Mouse (Mus musculus): ENCODE results near the gene Poll. TPM values are rescaled to one million over a fixed set of nuclear protein-coding genes. Genes with fewer than 3 reads are reported as not detected.

Gene Poll
- polyA plus RNA-seq, 1 experiment: 12.7 TPM

DNA sequence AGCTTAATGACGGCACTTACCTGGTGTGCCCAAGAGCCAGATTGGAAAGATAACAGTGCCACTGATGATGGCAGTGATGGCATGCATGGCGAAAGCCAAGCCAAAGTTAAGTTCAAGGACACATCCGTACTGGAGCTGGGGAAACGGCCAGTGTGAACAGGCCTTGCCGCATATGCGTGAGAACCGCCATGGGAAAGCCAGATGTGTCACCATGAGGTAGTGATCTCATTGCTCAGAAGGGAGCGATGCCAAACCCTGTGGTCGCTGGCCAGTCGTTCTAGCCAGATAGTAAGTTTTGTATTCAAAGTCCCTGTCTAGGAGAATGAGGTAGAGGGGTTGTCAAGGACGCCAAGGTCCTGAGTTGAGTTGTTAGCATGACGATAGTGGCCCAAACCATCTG is 44.1 kb downstream of the Poll start:
- Histone ChIP-seq H3K36me3 (ENCODE audit: control insufficient read depth, insufficient read depth) (no peaks in the 10 kb centered on the region), H3K27me3 (ENCODE audit: control insufficient read depth, insufficient read depth, insufficient read length) (no peaks in the 10 kb centered on the region), H3K4me3 (ENCODE audit: insufficient read depth, poor library complexity, severe bottlenecking) (no peak overlapping the region), H3ac (ENCODE audit: control insufficient read depth, insufficient read length, low read depth) (no peak overlapping the region), H3K79me3 (ENCODE audit: low read depth) (no peaks in the 10 kb centered on the region), H3K79me2 (ENCODE audit: control insufficient read depth, insufficient read depth) (no peaks in the 10 kb centered on the region)
- TF ChIP-seq MYOD1 (IDR thresholded peaks at IDR 0.05; ENCODE audit: control insufficient read depth, insufficient read length, low read depth) (no peak), CTCF (IDR thresholded peaks at IDR 0.05; ENCODE audit: control insufficient read depth, insufficient read depth, insufficient read length) (no peak), USF1 (IDR thresholded peaks at IDR 0.05; ENCODE audit: low read depth) (no peak), MAX (IDR thresholded peaks at IDR 0.05) (no peak), FOSL1 (IDR thresholded peaks at IDR 0.05; ENCODE audit: insufficient read depth, low read length, poor library complexity, severe bottlenecking) (no peak), MYOG (IDR thresholded peaks at IDR 0.05; ENCODE audit: control insufficient read depth, extremely low read depth, insufficient read length) (no peak), CEBPB (IDR thresholded peaks at IDR 0.05; ENCODE audit: low read depth) (no peak)

DNA sequence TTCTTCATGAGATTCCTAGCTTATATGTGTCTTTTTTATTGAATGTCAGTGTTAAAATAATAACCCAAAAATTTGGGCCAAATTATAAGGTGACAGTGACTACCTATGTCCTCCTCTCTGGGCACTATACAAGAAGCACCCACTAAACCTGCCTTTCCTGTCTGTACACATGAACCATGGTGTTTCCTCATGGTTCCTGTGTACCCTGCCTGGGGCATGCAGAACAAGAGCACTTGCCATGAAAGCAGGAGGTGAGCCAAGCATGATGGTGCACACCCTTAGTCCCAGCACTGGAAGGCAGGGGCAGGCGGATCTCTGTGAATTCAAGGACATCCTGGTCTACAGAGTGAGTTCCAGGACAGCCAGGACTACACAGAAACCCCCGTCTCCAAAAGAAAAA is 45.0 kb downstream of the Poll start:
- Histone ChIP-seq H3K27me3 (ENCODE audit: control insufficient read depth, insufficient read depth, insufficient read length) (no peaks in the 10 kb centered on the region), H3K79me3 (ENCODE audit: low read depth) (no peaks in the 10 kb centered on the region), H3ac (ENCODE audit: control insufficient read depth, insufficient read length, low read depth) (no peak overlapping the region), H3K36me3 (ENCODE audit: control insufficient read depth, insufficient read depth) (no peaks in the 10 kb centered on the region), H3K4me3 (ENCODE audit: insufficient read depth, poor library complexity, severe bottlenecking) (no peak overlapping the region), H3K79me2 (ENCODE audit: control insufficient read depth, insufficient read depth) (no peaks in the 10 kb centered on the region)
- TF ChIP-seq MAX (IDR thresholded peaks at IDR 0.05) (no peak), FOSL1 (IDR thresholded peaks at IDR 0.05; ENCODE audit: insufficient read depth, low read length, poor library complexity, severe bottlenecking) (no peak), MYOD1 (IDR thresholded peaks at IDR 0.05; ENCODE audit: control insufficient read depth, insufficient read length, low read depth) (no peak), MYOG (IDR thresholded peaks at IDR 0.05; ENCODE audit: control insufficient read depth, extremely low read depth, insufficient read length) (no peak), CEBPB (IDR thresholded peaks at IDR 0.05; ENCODE audit: low read depth) (no peak), USF1 (IDR thresholded peaks at IDR 0.05; ENCODE audit: low read depth) (no peak), CTCF (IDR thresholded peaks at IDR 0.05; ENCODE audit: control insufficient read depth, insufficient read depth, insufficient read length) (no peak)

DNA sequence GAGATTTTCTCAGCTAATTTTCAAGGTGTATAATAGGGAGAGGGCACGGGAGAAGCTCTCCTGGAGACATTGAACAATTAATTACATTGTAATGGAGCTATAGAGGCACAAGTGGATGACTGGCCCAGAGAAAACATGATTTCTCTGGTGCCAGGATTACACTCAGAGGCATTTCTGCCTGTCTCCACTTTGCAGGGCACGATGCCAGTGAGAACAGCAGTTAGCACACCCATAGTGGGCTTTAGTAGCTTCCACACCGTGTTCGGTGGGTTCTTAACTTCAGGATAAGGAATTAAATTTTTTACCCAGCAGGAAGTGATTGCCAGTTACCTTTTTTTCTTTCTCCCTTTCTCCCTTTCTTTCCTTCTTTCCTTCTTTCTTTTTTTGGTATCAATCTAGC is 48.9 kb downstream of the Poll start:
- Histone ChIP-seq H3K36me3 (ENCODE audit: control insufficient read depth, insufficient read depth) (no peaks in the 10 kb centered on the region), H3K79me3 (ENCODE audit: low read depth) (no peaks in the 10 kb centered on the region), H3ac (ENCODE audit: control insufficient read depth, insufficient read length, low read depth) (no peak overlapping the region), H3K4me3 (ENCODE audit: insufficient read depth, poor library complexity, severe bottlenecking) (no peak overlapping the region), H3K27me3 (ENCODE audit: control insufficient read depth, insufficient read depth, insufficient read length) (no peaks in the 10 kb centered on the region), H3K79me2 (ENCODE audit: control insufficient read depth, insufficient read depth) (no peaks in the 10 kb centered on the region)
- TF ChIP-seq CTCF (IDR thresholded peaks at IDR 0.05; ENCODE audit: control insufficient read depth, insufficient read depth, insufficient read length) (no peak), FOSL1 (IDR thresholded peaks at IDR 0.05; ENCODE audit: insufficient read depth, low read length, poor library complexity, severe bottlenecking) (no peak), USF1 (IDR thresholded peaks at IDR 0.05; ENCODE audit: low read depth) (no peak), MAX (IDR thresholded peaks at IDR 0.05) (no peak), MYOG (IDR thresholded peaks at IDR 0.05; ENCODE audit: control insufficient read depth, extremely low read depth, insufficient read length) (no peak), MYOD1 (IDR thresholded peaks at IDR 0.05; ENCODE audit: control insufficient read depth, insufficient read length, low read depth) (no peak), CEBPB (IDR thresholded peaks at IDR 0.05; ENCODE audit: low read depth) (no peak)

- H3K27me3 ChIP-seq (ENCODE audit: control insufficient read depth, insufficient read depth, insufficient read length): no peaks in the 10 kb centered on the region
- H3K79me3 ChIP-seq (ENCODE audit: low read depth): no peaks in the 10 kb centered on the region
- no peak overlapping the region for H3ac ChIP-seq (ENCODE audit: control insufficient read depth, insufficient read length, low read depth)
- H3K36me3 ChIP-seq (ENCODE audit: control insufficient read depth, insufficient read depth): no peaks in the 10 kb centered on the region
- no peaks in the 10 kb centered on the region for H3K79me2 ChIP-seq (ENCODE audit: control insufficient read depth, insufficient read depth)
- TF ChIP-seq USF1 (IDR thresholded peaks at IDR 0.05; ENCODE audit: low read depth): no peak
- no peak for TF ChIP-seq FOSL1 (IDR thresholded peaks at IDR 0.05; ENCODE audit: insufficient read depth, low read length, poor library complexity, severe bottlenecking)
- no peak for TF ChIP-seq CTCF (IDR thresholded peaks at IDR 0.05; ENCODE audit: control insufficient read depth, insufficient read depth, insufficient read length)
- TF ChIP-seq MAX (IDR thresholded peaks at IDR 0.05): no peak
- no peak for TF ChIP-seq CEBPB (IDR thresholded peaks at IDR 0.05; ENCODE audit: low read depth)
- no peak for TF ChIP-seq MYOD1 (IDR thresholded peaks at IDR 0.05; ENCODE audit: control insufficient read depth, insufficient read length, low read depth)
- no peak for TF ChIP-seq MYOG (IDR thresholded peaks at IDR 0.05; ENCODE audit: control insufficient read depth, extremely low read depth, insufficient read length)
- no peak overlapping the region for H3K4me3 ChIP-seq (ENCODE audit: insufficient read depth, poor library complexity, severe bottlenecking)
Measured at GRCm38 (mm10) chr19:45510680-45511079, 49.7 kb downstream of the Poll start.

DNA sequence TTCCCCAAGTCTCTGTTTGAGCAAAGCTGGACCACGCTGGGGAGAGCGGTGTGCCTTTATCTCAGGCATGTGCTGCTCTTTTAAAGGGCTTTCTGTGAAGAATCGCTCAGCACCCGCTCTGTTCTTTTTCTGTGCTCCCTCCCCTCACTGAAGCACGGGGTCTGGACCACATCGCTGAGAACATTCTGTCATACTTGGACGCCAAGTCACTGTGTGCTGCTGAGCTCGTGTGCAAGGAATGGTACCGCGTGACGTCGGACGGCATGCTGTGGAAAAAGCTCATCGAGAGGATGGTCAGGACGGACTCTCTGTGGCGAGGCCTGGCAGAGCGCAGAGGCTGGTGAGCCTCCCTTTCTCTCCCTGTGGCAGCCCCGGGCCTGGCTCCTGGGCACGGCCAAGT is 52.8 kb downstream of the Poll start:
- Histone ChIP-seq H3K79me2 (ENCODE audit: control insufficient read depth, insufficient read depth) (no peaks in the 10 kb centered on the region), H3K79me3 (ENCODE audit: low read depth) (no peaks in the 10 kb centered on the region), H3K36me3 (ENCODE audit: control insufficient read depth, insufficient read depth) (no peaks in the 10 kb centered on the region), H3K27me3 (ENCODE audit: control insufficient read depth, insufficient read depth, insufficient read length) (no peaks in the 10 kb centered on the region), H3K4me3 (ENCODE audit: insufficient read depth, poor library complexity, severe bottlenecking) (no peak overlapping the region), H3ac (ENCODE audit: control insufficient read depth, insufficient read length, low read depth) (no peak overlapping the region)
- no peak for TF ChIP-seq FOSL1 (IDR thresholded peaks at IDR 0.05; ENCODE audit: insufficient read depth, low read length, poor library complexity, severe bottlenecking)

DNA sequence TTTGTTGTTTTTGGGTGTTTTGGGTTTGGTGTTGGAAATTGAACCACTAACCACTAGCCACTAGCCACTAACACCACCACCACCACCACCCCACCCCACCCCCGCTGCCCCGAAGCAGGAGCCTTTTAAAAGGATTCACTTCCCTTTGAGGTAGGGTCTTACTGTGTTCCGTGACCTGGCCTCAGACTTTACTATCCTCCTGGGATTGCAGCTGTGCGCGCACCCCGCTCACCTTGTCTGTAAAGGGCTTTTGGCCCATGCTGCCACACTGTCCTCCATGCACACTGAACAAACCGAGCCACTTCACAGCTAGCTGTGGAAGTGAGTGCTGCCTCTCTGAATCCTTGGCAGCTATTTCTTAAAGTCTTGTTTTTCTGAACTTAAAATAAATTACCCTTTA is 54.9 kb downstream of the Poll start:
- no peaks in the 10 kb centered on the region for H3K27me3 ChIP-seq (ENCODE audit: control insufficient read depth, insufficient read depth, insufficient read length)
- H3K36me3 ChIP-seq (ENCODE audit: control insufficient read depth, insufficient read depth): no peaks in the 10 kb centered on the region
- TF ChIP-seq CEBPB (IDR thresholded peaks at IDR 0.05; ENCODE audit: low read depth) (no peak), CTCF (IDR thresholded peaks at IDR 0.05; ENCODE audit: control insufficient read depth, insufficient read depth, insufficient read length) (no peak), MAX (IDR thresholded peaks at IDR 0.05) (no peak), MYOD1 (IDR thresholded peaks at IDR 0.05; ENCODE audit: control insufficient read depth, insufficient read length, low read depth) (no peak), MYOG (IDR thresholded peaks at IDR 0.05; ENCODE audit: control insufficient read depth, extremely low read depth, insufficient read length) (no peak), FOSL1 (IDR thresholded peaks at IDR 0.05; ENCODE audit: insufficient read depth, low read length, poor library complexity, severe bottlenecking) (no peak), USF1 (IDR thresholded peaks at IDR 0.05; ENCODE audit: low read depth) (no peak)
- H3K79me3 ChIP-seq (ENCODE audit: low read depth): no peaks in the 10 kb centered on the region
- H3K4me3 ChIP-seq (ENCODE audit: insufficient read depth, poor library complexity, severe bottlenecking): no peak overlapping the region
- no peaks in the 10 kb centered on the region for H3K79me2 ChIP-seq (ENCODE audit: control insufficient read depth, insufficient read depth)
- no peak overlapping the region for H3ac ChIP-seq (ENCODE audit: control insufficient read depth, insufficient read length, low read depth)

Other genes with a start within 250 kb of the Poll start
- gene Btrc, start 196.8 kb downstream of the Poll start, polyA plus RNA-seq (2012; fragmentation: generic; extraction: Trizol): 11.9 TPM
- 25.7 TPM for gene Gm17018, start 84 bp upstream of the Poll start, polyA plus RNA-seq (2012; fragmentation: generic; extraction: Trizol)
- 19.3 TPM for gene Fbxw4, start 99.8 kb upstream of the Poll start, polyA plus RNA-seq (2012; fragmentation: generic; extraction: Trizol)
- not detected for gene Fgf8, start 182.4 kb upstream of the Poll start, polyA plus RNA-seq (2012; fragmentation: generic; extraction: Trizol)
- 175 TPM for gene Npm3, start 189.1 kb upstream of the Poll start, polyA plus RNA-seq (2012; fragmentation: generic; extraction: Trizol)
- gene Mgea5, start 223.3 kb upstream of the Poll start, polyA plus RNA-seq (2012; fragmentation: generic; extraction: Trizol): 12.1 TPM

Data from C2C12 (cell line).